ENCODE assay signal across 8 mouse cellular contexts in the genomic region with DNA sequence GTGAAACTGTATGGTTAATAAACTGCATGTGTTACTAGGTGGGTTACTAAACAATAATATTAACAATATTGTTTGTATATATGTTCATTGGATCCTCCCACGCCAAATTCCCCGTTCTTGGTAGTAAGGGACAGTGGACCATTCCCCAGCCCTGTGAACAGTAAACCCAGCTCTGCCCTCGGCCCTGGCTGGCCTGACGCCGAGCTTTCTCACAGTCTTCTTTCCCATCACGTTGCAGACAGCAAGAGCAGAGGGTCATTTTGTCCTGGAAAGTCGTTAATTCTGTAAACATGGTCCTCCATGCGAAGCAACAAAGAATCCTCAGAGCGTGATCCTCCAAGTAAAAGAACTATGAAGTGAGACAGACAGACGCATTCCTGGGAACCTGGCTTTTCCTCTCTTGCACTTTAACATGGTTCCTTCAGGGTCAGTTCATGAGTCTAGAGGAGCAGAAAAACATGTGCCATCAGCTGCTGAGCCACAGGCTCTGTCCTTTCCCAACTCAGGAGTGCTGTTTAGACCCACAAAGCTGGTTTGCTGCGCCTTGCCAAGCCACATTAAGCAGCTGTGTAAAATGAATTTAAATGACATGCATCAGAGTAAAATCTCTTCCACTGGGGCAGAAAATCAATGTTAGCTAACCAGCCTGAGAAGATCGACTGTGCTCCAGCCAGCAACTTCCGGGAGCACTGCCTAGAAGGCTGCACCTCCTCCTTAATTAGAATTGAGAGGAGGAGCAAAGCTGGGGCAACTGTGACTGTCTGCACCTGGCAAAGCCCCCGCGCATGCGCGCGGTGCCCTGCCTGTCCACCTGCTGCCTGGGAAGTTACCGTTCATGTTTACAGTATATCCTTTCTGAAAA.
DNase-seq lines count a peak whose midpoint lies in the region; ATAC-seq and TF ChIP-seq lines count a peak whose summit lies in the region.

No protein-coding gene starts in this region.

- no peaks in the 10 kb centered on the region for H3K9me3 ChIP-seq in embryonic facial prominence, embryonic 11.5 days (replicated peaks; ENCODE audit: control insufficient read depth, low read length)
- no peaks in the 10 kb centered on the region for H3K9me3 ChIP-seq in embryonic facial prominence, embryonic 10.5 days
- no peaks in the 10 kb centered on the region for H3K9me3 ChIP-seq in neural tube, embryonic 15.5 days (replicated peaks)
- no peaks in the 10 kb centered on the region for H3K9me3 ChIP-seq in stomach, embryonic 16.5 days (replicated peaks; ENCODE audit: control insufficient read depth, low read length)

- H3K4me1 ChIP-seq in embryonic facial prominence, embryonic 11.5 days (ENCODE audit: control insufficient read depth, insufficient read depth, low read length): no peaks in the 10 kb centered on the region
- peaks cover 12% of the 10 kb centered on the region for H3K4me1 ChIP-seq in embryonic facial prominence, embryonic 10.5 days
- peaks cover 61% of the 10 kb centered on the region for H3K4me1 ChIP-seq in neural tube, embryonic 15.5 days
- H3K4me1 ChIP-seq in stomach, embryonic 16.5 days (ENCODE audit: control insufficient read depth, insufficient read depth, low read length): peaks cover 36% of the 10 kb centered on the region

- intact Hi-C loops in gastrocnemius, adult 2 months (cut with DNase I): loop anchor here (5.0 kb wide), 1 partner anchor 38 kb away; no protein-coding TSS in a partner anchor
- intact Hi-C loops in left cerebral cortex, postnatal 36 days (cut with DNase I): no loop called here

- WGBS in embryonic facial prominence, embryonic 11.5 days: 79% methylated on average over 19 of the region's 19 CpGs
- WGBS in embryonic facial prominence, embryonic 10.5 days: 79% methylated on average over 19 of the region's 19 CpGs
- WGBS in neural tube, embryonic 15.5 days: 49% methylated on average over 19 of the region's 19 CpGs
- whole genome bisulfite sequencing in stomach, embryonic 16.5 days: 49% methylated on average over 19 of the region's 19 CpGs

- no peak for TF ChIP-seq CTCF in gastrocnemius, adult 2 months (IDR thresholded peaks at IDR 0.05)

- no peaks in the 10 kb centered on the region for H3K27me3 ChIP-seq in embryonic facial prominence, embryonic 11.5 days (ENCODE audit: control insufficient read depth, insufficient read depth, low read length)
- no peaks in the 10 kb centered on the region for H3K27me3 ChIP-seq in embryonic facial prominence, embryonic 10.5 days (replicated peaks; ENCODE audit: low read depth, poor library complexity, severe bottlenecking)
- no peaks in the 10 kb centered on the region for H3K27me3 ChIP-seq in neural tube, embryonic 15.5 days (replicated peaks)
- no peaks in the 10 kb centered on the region for H3K27me3 ChIP-seq in stomach, embryonic 16.5 days (ENCODE audit: control insufficient read depth, insufficient read depth, low read length)

- DNase-seq in embryonic facial prominence, embryonic 11.5 days (ENCODE audit: low spot score): no peak
- DNase-seq in embryonic facial prominence, embryonic 10.5 days (ENCODE audit: low spot score): no peak
- DNase-seq in cerebellum, adult 11 months: peak; percentile 87
- DNase-seq in gastrocnemius, adult 2 months: peak; percentile 90
- DNase-seq in kidney, adult 18-20 months: peak; percentile 84
- DNase-seq in left cerebral cortex, postnatal 36 days (ENCODE audit: low spot score in 2 of 2): peak; percentile 78 to 83

- no peak overlapping the region for H3K4me2 ChIP-seq in embryonic facial prominence, embryonic 11.5 days (ENCODE audit: low read depth, low read length)
- peak overlapping the region; percentile 0; the same call in 1 of the 2 replicates for H3K4me2 ChIP-seq in neural tube, embryonic 15.5 days
- H3K4me2 ChIP-seq in stomach, embryonic 16.5 days (ENCODE audit: low read depth, low read length): peak overlapping the region; percentile 39

- H3K4me3 ChIP-seq in embryonic facial prominence, embryonic 11.5 days (ENCODE audit: low read depth, low read length): no peak overlapping the region
- H3K4me3 ChIP-seq in embryonic facial prominence, embryonic 10.5 days: no peak overlapping the region
- peak overlapping the region; percentile 66 for H3K4me3 ChIP-seq in gastrocnemius, adult 2 months
- no peak overlapping the region for H3K4me3 ChIP-seq in neural tube, embryonic 15.5 days (replicated peaks)
- H3K4me3 ChIP-seq in stomach, embryonic 16.5 days (replicated peaks; ENCODE audit: low read length): peak overlapping the region; percentile 32

- no peak overlapping the region for H3K27ac ChIP-seq in embryonic facial prominence, embryonic 11.5 days (replicated peaks; ENCODE audit: low read depth, low read length)
- no peak overlapping the region for H3K27ac ChIP-seq in embryonic facial prominence, embryonic 10.5 days (replicated peaks)
- H3K27ac ChIP-seq in gastrocnemius, adult 2 months: peak overlapping the region; percentile 83
- peak overlapping the region; percentile 67 for H3K27ac ChIP-seq in neural tube, embryonic 15.5 days (replicated peaks)
- peak overlapping the region; percentile 89 for H3K27ac ChIP-seq in stomach, embryonic 16.5 days (ENCODE audit: low read length)

- peaks cover 8% of the 10 kb centered on the region for H3K36me3 ChIP-seq in embryonic facial prominence, embryonic 11.5 days (replicated peaks; ENCODE audit: control insufficient read depth, insufficient read depth, low read depth, low read length)
- H3K36me3 ChIP-seq in embryonic facial prominence, embryonic 10.5 days (replicated peaks): peaks cover 52% of the 10 kb centered on the region
- H3K36me3 ChIP-seq in neural tube, embryonic 15.5 days: peaks cover 10% of the 10 kb centered on the region
- H3K36me3 ChIP-seq in stomach, embryonic 16.5 days (ENCODE audit: control insufficient read depth, insufficient read depth, low read length): peaks cover 12% of the 10 kb centered on the region

- H3K9ac ChIP-seq in embryonic facial prominence, embryonic 11.5 days (replicated peaks; ENCODE audit: low read length): no peak overlapping the region; the same call in 1 of the 2 replicates
- no peak overlapping the region for H3K9ac ChIP-seq in neural tube, embryonic 15.5 days (replicated peaks)
- H3K9ac ChIP-seq in stomach, embryonic 16.5 days (ENCODE audit: low read length): peak overlapping the region; percentile 49

- 0 out of 2 replicates have a peak, but pooled peaks have one; percentile 54 for ATAC-seq in embryonic facial prominence, embryonic 11.5 days (replicated peaks; ENCODE audit: insufficient number of reproducible peaks, low FRiP score, low TSS enrichment, low read depth)
- ATAC-seq in neural tube, embryonic 15.5 days (ENCODE audit: low FRiP score): peak; percentile 60
- peak; percentile 89 for ATAC-seq in stomach, embryonic 16.5 days (ENCODE audit: insufficient read depth, low FRiP score)

Comparison
In these comparisons a context has a peak if more than half of its experiments do, and no peak if none do; other contexts are left out.
1. DNase-seq: peak in cerebellum, adult 11 months (single experiment), gastrocnemius, adult 2 months (single experiment), kidney, adult 18-20 months (single experiment) and left cerebral cortex, postnatal 36 days (2 of 2); none in embryonic facial prominence, embryonic 11.5 days (single experiment) and embryonic facial prominence, embryonic 10.5 days (single experiment).
2. H3K27ac ChIP-seq: peak in gastrocnemius, adult 2 months (single experiment), neural tube, embryonic 15.5 days (single experiment) and stomach, embryonic 16.5 days (single experiment); none in embryonic facial prominence, embryonic 11.5 days (single experiment) and embryonic facial prominence, embryonic 10.5 days (single experiment).
3. H3K4me3 ChIP-seq: peak in gastrocnemius, adult 2 months (single experiment) and stomach, embryonic 16.5 days (single experiment); none in embryonic facial prominence, embryonic 11.5 days (single experiment), embryonic facial prominence, embryonic 10.5 days (single experiment) and neural tube, embryonic 15.5 days (single experiment).
4. Peak in every context shown above with its lines, with median percentiles within 50 percentile points of each other: ATAC-seq.